Mouse (Mus musculus) ovary, postnatal 10 days (tissue): ENCODE results near the gene Hist1h2bb.
"Not testable (repeated sequence)": the region's sequence is repeated elsewhere in the genome, so short reads cannot be mapped to it uniquely, and the experiment has no call there.

Experiments used
- DNase-seq: peaks from one replicate; pipeline ENCODE4 v3.0.0; 2022; ENCODE audit warnings: low spot score

Hist1h2bb gene

DNA sequence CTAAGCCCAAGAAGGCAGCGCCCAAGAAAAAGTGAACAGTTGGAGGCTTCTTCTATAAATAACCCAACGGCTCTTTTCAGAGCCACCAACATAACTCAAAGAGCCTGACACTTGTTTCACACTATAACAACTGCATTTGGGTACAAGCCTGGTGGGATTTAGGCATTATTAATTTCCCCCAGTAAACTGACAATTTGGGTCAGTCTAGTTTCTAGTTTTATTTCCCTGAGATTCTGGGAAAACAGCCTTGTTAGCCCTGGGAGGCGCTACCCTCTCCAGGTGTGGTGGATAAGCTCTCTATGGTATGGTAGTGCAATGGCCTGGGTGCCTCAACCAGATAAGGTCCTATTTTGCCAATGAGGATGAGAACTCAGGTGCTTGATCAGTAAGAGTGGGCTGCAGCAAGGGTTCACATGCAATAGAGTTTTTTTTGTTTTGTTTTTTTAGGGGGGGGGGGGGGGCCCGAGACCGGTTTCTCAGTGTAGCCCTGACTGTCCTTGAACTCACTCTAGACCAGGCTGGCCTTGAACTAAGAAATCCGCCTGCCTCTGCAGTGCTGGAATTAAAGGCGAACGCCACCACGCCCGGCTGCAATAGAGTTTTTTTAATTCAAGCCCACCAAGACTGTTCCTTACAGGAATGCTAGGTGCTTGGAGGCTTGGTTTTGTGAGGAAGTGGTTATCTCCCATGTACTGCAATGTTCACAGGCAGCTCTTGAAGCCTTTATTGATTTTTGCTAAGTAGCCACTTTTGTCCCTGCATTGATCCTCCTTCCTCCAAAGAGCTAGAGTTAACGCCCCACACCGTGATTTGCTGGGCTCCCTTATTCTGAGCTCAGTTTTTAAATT, 18.0 kb downstream of the Hist1h2bb start:
- no peak for DNase-seq

DNA sequence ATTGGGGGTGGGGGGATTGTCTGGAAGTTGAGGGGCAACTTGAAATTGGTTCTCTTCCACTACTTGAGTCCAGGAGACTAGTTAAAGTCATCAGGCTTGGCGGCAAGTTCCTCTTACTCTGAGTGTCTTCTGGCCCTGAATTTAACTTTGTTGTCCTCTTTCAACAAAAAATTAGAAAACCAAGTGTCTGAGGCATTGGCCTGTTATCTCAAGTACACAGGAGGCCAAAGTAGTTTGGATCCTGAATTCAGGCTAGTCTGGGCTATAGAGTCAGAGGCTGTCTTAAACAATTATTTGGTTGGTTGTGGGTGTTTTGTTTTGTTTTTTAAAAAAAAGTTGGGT, 18.6 kb downstream of the Hist1h2bb start:
- DNase-seq = no peak

DNA sequence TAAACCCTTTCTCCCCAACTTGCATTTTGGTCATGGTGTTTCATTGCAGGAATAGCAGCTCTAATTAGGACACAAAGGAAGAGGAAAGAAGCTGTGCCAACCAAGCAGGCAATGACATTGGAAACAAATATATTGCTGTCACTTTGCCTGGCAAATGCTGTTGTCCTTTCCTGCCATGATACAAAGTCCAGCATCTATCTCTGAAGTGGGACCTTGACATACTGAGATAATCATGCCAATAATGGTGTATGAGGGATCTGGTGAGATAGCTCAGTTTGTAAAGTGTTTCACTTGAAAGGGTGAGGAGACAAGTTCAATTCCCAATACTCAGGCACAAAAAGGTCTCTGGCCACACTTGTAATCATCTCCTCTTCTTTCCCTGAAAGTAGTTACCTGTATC, 20.2 kb downstream of the Hist1h2bb start:
- no peak for DNase-seq

DNA sequence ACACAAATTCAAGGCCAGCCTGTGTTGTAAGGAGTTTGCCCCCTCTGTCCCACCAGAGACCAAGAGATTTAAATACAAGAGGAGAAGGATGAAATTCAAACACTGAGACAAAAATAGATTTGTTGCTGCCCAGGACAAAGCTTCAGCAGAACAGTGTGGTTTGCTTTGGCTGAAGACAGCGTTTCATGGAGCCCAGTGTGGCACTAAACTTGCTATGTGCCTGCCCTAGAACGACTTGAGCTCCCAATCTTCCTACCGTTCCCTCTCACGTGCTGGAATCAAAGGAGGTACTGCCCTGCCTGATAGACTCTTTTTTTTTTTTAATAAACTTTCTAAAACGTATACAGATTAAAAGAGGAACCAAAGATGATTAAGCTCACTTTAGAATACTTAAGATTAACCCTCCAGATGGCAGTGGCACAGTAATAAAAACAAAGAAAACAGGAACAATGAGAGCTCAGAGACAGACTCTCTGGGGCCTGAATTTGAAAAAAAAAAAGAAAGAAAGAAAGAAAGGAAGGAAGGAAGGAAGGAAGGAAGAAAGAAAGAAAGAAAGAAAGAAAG, 22.4 kb downstream of the Hist1h2bb start:
- DNase-seq = no peak

DNA sequence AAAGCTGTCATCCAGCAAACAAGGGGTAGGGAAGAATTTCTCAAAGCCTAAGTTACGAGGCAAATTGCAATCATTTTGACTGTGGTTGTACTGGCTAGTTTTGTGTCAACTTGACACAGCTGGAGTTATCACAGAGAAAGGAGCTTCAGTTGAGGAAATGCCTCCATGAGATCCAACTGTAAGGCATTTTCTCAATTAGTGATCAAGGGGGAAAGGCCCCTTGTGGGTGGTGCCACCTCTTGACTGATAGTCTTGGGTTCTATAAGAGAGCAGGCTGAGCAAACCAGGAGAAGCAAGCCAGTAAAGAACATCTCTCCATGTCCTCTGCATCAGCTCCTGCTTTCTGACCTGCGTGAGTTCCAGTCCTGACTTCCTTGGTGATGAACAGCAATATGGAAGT, 23.1 kb downstream of the Hist1h2bb start, which contains the start of gene Trim38:
Gene Trim38 (plus strand): TSS at position 301 of the 400 bp plus-strand sequence.
- DNase-seq = not testable (repeated sequence)

DNA sequence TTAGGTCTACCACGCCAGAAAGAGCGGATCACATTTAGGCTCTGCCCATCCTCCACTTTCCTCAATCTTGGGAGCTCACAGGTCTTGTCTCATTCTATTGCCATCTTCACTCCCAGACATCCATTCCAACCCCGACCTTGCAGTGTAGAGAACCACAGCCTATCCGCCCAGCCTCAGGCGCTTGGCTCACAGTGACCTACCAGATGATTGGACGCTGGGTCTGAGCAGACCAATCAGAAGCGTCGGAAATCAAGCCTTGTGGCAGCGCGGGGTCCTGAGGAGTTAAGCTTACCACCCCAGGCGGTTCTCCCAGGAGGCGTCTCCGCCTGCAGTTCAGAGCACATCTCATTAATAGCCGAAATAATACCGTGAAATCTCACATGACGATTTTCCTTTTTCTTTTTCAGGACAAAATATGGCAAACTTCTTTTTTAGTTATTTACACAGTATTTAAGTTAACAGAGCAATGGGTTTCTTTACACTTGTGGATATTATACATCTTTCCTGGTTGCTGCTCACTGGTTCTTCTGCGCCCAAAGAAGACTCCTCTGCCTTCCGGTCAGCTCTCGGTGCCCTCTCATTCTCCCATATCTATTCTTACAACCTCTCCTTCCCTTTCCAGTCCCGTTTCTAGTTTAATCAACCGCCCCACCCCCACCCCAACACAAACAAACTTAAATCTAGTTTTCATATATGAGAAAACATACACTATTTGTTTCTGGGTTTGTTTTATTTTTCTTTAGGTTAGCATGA, 26.2 kb downstream of the Hist1h2bb start:
- no peak for DNase-seq

DNA sequence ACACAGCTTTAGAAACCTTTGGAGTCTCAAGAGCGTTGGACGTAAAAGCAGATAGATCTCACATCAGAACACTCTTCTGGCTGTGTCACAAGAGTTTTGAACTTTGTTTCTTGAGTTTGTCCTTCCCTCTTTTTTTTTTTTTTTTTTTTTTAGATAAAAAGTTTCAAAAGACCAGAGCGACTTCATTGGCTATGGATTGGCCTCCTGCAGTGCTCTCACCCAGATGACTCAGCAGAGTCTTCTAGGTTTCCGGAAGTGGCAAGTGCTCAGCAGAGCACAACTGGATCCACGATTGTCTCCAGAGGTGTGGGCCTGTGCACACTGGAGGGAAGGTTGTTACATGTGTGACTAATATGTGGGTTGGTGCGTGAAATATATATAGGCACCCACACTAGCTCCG, 31.8 kb downstream of the Hist1h2bb start:
- DNase-seq = no peak

DNA sequence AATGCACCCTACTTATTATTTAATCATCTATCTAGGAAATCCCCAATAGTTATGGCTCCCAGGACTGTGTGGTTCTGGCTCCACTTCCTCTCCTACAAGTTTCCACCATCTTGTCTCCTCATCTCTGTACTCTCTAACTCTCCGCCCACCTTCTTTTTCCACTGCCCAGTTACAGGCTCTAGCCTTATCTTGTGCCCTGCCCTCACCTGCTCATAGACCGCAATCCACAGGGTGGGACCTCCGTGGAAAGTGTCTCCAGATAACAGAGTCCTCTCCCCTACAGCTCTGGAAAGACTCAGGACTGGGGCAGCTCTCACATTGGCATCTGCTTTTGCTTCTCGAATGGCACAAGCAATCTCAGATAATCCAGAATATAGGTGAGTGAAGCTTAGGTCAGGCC, 32.5 kb downstream of the Hist1h2bb start:
- no peak for DNase-seq

DNA sequence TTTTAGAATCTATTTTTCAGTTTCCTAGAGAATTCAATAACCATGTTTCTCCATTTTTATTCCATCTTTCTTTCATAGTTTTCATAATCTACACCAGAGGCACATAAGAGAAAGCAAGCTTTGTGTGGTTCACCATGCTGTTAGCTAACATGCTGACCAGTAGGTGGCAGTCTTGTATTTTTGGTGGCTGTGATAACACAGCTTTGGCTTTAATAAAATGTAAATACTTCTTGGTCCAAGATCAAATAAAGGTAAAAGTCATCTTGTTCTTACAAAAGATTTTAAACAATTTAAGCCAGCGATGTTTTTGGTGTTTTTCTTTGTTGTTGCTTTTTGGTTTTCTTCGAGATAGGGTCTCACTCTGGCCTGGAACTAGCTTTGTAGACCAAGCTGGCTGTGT, 46.0 kb downstream of the Hist1h2bb start:
- DNase-seq = no peak
